Mouse (Mus musculus): Measurements from ENCODE around the gene Agtrap.

Gene Agtrap

DNA sequence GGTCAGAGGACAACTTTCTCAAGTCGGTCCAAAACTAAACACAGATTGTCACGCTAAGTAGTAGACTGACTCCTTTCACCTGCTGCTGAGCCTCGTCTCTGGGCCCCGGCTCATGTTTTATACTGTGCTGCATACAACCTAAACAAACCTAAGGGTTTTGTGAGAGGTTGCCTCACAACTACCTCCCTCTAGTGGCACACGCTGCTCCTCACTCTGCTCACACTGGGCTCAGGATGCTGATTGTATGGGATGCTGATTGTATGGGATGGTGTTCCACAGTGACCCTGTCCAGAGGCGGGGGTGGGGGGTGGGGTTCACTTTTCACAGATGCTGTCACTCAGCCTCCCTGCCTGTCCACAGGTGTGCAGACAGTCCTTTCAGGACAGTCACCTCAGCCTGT lies 8.6 kb downstream of the Agtrap start:
- DNase-seq (ENCODE audit: low spot score in 2 of 2), result no peak

DNA sequence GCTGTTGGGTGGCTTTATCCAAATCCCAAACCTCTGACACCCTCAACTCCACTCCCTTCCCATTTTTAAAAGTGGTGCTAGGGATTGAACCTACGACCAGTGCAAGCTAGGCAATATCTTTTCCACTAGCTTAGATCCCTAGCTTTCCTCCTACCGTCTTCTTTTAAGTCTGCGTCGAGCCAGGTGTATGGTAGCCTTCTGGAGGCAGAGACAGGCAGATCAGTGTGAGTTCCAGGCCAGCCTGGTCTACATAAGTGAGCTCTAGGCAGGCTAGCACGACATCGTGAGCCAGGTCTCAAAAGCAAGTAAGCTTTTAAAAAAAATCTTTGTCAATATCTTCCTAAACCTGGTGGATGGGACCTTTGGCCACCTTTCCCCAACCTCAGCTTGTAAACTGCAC lies 11.9 kb downstream of the Agtrap start:
- DNase-seq (ENCODE audit: low spot score in 2 of 2), result no peak

DNA sequence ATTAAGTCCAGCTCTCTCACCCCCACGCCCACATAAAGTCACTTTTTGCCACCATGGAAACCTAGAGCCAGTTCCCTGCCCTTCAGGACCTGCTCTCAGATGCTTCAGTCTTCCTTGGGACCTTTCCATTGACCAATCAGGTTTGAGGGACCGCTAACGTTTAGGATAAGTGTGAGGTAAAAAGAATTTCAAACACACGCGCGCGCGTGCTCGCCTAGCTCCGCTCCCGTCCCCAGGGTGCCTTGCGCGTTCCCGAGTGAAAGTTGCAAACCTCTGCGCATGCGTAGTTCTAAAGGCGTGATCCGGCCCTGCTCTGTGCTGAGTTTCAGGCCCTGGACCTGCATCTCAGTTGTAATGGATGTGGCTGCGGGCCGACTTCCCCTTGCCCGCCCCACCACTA lies 12.6 kb downstream of the Agtrap start:
- DNase-seq (ENCODE audit: low spot score in 2 of 2), result peak; percentile 58 to 79

DNA sequence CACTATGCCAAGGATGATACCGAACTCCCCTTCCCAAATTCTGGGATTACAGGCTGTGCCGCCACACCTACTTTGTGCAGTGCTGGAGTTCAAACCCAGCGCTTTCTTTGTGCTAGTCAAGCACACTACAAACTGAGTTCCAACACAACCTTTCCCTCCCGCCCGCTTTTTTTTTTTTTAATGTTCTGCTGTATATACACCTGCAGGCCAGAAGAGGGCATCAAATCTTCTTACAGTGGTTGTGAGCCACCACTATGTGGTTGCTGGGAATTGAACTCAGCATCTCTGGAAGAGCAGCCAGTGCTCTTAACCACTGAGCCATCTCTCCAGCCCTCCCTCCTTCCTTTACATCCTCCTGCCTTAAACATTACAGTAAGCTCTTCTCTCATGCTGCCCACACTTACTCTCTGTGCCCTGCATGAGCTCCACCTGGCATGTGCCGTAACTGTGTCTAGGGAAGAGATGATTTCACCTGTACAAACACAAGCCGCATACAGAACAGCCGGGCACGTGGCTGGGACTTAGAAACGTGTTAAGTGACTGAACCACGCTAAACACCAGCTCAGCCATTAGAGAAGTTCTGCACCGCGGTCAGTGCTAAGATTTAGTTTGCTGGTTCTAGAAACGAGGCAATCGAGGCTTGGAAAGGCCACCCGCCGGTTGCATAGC lies 13.2 kb downstream of the Agtrap start:
- DNase-seq (ENCODE audit: low spot score in 2 of 2), result no peak

DNA sequence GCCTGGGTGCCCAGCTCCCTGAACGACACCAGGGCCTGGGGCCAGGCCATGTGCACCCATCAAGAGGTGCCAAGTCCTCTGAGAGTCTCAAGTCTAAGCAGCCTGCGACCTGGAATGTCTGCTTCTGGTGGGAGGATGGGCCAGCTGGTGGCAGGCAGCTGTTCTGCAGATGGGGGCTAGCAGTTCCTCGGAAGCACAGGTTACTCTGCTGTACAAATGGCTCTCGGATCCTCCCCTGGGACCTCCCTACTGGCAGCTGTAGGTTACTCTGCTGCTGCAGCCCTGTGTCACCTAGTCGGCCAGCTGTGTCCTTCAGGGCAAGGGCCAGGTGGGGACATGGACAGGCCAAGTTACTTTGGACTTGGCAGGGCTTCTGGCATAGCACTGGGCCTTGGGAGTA lies 16.3 kb downstream of the Agtrap start:
- DNase-seq (ENCODE audit: low spot score in 2 of 2), result no peak

DNA sequence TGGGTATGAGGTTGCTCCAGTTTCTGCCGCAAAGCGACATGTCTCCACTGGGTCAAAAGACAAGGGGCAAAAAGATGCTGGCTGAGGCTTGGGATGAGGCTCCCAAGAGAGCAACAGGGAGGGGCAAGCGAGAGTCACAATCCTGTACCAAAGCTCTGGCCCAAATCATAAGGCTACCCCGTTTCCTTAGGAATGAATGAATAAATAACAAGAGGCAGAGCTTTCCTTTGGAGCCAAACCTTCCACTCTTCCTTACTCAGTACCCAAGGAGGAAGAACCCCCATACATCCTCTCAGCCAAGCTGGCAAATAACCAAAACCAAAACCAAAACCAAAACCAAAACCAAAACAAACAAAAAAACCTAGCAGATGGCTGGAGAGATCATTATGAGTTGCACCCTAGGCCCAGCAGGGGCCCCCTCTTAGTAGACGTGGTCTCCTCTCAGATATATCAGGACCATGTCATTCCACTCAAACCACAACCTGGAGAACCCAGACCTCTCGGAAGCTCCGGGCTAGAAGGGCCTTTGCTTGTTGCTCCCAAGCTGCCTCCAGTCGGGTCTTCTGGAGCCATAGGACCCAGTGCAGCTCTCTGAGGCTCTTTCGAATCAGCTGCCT lies 18.1 kb downstream of the Agtrap start:
- DNase-seq (ENCODE audit: low spot score in 2 of 2), result no peak

DNA sequence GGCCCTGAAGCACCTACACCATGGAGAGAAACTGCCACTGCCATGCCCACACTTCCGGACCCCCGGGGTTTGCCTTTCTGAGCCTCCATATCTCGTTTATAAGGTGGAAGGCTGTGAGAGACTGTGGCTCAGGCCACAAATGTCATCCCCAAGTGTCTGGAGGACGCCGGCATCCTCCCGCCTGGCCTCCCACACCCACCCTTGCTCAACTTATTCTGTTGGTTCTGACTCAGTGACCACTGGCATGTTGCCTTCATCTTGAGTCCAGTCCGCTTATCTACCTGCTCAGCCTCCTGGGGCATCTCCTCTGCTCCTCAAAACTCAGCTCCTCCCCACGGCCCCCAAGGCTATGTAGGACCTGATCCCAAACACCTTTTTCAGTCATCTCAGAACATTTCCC lies 20.5 kb downstream of the Agtrap start:
- no peak for DNase-seq (ENCODE audit: low spot score in 2 of 2)

DNA sequence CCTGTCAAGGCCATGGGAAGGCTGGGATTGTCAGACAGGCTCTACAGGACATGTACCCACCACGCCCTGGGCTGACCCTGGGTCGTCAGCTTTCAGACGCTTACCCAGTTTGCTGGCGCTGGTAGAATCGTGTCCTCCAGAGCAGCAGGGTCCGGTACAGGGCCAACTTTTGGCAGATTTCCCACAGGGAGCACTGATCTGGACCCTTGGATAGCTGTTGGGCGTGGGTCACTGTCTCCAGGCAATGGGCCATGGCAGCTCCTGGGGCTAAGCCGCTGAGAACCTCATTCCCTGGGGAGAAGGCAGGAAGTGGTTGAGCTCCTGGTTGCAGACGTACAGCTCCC lies 21.5 kb downstream of the Agtrap start:
- DNase-seq (ENCODE audit: low spot score in 2 of 2), result no peak

DNA sequence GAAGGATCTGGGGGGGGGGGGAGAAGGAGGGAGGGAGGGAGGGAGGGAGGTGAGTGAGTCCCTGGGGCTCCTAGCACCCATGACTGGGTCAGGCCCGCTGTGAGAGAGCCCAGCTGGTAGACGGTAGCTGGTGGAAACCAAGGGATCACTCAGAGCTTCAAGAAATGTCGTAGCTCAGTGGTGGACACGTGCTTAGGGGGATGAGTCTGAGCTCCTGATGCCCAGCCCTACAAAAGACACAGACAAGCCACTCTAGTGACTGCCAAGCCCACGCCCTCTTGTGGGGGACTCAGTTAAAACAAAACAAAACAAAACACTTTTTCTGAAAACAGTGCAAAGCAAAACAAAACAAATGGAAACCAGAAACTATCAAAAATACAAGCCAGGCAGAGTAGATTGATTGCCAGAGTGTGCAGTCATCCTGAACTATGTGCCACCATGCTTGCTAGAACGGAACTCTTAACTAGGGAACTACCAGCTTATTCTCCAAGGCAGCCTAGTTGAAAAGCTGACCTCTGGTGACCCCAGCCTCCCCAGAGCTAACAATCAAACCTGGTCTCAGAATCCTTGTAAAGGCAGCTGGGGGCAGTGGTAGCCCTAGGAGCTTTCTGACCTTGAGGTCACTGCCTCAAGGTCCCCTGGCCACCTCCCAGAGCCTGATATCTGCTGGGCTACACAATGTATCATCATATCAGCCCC lies 22.0 kb downstream of the Agtrap start:
- no peak for DNase-seq (ENCODE audit: low spot score in 2 of 2)

DNA sequence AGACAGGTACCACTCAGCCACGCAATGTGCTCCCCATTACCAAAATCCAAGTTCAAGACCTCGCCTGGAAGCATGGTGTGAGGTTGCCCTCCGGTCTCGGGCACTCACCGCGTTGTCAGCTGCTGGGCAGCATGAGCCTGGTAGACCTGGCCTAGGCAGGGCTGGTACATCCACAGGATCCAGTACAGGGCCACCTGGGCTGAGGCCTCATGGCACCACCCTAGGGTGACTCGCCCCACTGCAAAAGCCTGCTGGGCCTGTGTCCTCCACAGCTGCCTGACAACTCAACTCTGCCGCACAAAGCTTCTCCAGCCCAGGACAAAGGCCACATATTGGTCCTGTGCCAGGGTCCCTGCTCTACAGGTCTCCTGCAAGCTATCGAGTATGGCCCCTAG lies 26.7 kb downstream of the Agtrap start:
- no peak for DNase-seq (ENCODE audit: low spot score in 2 of 2)

DNA sequence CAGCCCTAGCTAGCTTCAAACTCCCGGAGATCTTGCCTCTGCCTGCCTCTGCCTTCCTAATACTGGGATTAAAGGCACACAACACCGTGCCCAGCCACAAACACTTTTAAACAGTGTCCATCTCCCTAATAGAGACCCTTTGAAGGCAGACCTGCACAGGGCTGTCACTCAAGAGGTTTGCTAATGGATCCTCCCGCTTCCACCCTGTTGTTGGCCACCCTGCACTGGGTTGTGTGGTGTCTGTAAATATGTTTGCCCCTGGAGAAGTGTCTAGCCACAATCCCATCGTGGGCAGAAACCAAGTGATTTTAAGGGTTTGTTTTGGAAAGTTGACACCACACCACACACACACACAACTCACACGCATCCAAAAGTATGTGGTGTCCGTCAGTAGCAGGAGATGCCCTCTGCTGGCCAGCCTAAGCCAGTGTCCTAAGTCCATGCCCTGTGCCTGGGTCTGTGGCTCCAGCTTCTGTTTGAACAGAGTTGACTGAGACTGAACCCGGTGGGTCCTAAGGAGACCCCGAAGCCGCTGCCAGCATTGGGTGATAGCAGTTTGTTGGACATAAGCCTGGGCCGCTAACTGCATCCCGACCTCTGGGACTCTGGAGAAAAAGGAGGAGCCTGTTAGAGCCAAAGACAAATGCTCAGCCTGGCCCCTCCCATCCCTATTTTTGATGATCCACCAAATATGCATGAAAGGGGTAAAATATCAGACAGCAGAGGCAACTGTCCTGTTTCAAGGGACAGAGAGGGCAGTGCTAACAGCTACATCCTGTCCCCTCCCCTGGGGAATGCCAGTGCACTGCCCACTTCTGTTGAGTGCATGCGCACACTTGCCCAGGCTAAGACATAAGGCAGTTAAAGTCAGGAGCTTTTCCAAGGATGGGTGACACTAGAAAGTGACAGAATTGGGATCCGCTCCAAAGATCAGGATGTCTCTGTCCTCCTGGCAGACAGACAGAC lies 27.4 kb downstream of the Agtrap start:
- DNase-seq (ENCODE audit: low spot score in 2 of 2), result no peak

DNA sequence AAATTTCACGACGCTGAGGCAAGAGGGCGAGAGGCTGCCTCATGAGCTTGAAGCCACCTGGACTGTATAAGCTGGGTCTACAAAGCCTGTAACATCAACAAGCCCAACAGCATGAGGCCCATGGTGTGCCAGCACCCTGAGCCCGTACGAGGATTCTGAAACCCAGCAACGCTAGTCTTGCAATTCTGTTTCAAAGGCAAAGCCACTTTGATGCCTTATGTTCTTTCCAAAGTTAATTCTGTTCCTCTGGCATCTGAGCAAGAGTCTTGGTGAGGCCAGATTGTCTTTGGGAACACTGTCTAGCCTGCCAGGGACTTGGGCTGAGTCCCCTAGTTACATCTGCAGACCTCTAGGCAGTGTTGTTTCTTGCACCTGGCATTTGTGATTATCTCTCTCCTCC lies 28.8 kb downstream of the Agtrap start:
- DNase-seq (ENCODE audit: low spot score in 2 of 2), result no peak

DNA sequence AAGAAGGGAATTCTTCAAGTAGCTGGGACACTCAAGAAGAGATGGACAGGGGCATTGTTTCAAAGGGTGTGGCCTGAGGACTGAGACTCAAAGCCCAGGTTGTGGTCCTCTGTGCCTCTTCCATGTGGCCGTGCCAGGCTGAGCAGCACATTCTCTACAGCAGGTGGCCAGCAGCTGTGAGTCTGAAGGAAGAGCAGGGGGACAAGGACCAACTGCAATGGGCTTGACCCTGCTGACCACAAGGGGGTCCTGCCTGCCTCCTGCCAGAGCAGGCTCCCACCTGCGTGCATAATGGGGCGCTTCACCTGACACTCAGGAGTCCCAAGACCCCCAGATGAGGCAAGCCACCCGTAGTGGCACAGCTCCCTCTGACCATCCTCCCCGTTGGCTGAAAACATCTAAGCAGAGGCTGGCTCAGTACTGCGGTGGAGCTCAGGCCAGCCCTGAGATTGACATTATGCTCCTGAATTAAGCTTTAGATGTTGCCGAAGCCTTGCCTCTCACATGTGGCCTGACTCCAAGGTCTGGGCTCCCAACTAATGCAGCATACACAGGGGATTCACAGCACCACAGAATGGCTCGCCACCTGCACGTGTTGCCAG lies 29.5 kb downstream of the Agtrap start:
- DNase-seq (ENCODE audit: low spot score in 2 of 2), result no peak

DNA sequence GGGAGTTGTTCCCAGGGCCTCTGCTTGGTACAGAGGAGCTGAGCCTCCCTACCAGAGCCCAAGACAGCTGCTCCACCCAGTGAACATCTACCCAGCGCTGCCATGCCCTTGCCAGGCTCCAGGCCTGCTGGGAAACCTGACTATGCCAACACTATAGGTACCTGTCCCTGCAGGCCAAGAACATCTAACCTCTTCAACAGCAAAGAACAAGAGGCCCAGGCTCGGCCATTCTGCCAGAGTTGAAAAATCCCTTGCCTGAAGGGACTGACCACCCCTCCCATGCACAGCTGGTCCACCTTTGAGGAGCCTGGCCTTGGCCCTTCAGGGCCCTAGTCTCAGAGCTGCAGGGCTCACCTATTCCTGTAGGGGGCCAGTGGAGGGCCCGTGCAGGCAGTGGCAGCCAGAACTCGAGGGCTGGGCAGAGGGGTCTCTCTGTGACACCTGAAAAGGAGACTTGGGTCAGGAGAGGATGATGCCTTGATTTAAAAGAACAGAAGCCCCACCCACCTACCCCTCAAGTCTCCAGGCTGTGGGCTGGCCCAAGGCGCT lies 30.1 kb downstream of the Agtrap start:
- no peak for DNase-seq (ENCODE audit: low spot score in 2 of 2)

DNA sequence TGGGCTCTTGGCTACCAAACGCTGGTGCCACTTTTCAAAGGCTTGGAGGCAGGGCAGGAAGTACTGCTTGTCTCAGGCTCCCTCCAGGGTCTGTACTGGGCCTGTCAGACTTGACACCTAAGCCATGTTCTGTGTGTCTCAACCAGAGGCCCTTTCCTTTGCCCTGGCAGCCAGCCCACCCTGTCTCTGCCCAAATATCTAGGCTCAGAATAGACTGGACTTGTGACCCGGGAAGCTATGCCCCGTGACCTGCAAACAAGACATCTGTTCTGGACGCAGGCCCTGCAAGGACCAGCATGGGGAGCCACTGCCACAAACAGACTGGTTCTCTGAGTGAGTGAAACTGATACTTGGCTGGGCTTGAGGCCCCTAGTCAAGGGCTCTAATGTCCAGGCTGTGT lies 31.0 kb downstream of the Agtrap start:
- DNase-seq (ENCODE audit: low spot score in 2 of 2), result no peak

DNA sequence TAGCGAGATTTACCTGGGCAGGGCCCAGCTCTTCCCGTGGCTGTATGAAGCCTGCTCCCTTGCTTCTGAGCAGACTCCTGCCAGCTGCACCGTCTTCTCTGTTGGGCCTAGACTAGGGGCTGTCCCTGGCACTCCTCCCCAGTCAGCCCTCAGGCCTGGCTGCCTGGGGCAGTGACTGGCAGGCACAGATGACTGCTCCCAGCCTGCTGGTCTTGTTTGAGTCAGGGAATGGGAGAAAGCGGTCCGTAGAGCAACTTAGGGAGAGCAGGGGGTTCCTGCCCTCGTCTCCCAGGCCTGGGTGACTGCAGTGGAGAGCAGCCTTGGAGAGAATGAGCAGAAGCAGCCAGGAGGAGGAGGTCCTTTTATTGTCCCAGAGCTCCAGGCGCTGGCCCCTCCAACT lies 31.6 kb downstream of the Agtrap start:
- no peak for DNase-seq (ENCODE audit: low spot score in 2 of 2)

DNA sequence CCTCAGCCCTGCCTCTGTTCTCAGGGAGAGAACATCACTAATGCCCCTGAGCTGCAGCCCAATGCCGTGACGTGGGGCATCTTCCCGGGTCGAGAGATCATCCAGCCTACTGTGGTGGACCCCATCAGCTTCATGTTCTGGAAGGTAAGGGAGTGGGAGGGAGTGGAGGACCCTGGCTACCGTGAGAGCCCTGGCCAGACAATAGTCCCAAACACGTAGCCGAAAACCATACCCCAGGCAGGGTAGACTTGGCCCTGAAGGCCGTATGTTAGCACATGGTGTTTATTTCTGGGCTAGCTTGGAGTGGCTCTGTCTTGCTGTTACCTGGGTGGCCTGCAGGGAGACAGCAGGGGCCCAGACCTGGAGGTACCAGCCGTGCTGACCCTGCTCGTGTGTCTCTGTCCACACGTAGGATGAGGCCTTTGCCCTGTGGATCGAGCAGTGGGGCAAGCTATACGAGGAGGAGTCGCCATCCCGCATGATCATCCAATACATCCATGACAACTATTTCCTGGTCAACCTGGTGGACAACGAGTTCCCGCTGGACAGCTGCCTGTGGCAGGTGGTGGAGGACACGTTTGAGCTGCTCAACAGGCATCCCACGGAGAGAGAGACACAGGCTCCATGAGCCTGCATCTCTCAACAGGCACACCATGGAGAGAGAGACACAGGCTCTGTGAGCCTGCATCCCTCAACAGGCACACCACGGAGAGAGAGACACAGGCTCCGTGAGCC lies 32.7 kb downstream of the Agtrap start:
- DNase-seq (ENCODE audit: low spot score in 2 of 2), result no peak

DNA sequence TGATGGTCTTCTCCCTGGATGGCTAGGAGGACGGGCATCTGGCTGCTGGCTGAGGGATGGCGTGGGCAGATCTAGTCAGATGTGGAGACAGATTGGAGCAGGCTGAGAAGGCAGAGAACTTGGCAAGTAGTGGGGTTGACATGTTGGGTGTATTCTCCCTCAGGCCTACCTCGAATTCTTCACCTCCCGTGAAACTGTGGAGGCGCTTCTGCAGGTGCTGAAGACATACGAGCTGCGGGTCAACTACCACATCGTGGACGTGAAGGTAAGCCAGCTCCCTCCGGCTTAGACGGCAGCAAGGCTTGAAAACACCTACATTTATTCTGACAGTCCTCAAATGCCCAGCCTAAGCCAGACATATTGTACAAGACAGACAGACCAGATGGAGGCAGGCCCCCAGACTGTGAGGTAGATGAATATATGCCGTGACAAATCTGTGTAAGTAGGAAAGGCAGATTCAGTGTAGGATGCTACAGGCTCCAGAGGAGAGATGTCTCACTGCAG lies 34.4 kb downstream of the Agtrap start:
- DNase-seq (ENCODE audit: low spot score in 2 of 2), result no peak

DNA sequence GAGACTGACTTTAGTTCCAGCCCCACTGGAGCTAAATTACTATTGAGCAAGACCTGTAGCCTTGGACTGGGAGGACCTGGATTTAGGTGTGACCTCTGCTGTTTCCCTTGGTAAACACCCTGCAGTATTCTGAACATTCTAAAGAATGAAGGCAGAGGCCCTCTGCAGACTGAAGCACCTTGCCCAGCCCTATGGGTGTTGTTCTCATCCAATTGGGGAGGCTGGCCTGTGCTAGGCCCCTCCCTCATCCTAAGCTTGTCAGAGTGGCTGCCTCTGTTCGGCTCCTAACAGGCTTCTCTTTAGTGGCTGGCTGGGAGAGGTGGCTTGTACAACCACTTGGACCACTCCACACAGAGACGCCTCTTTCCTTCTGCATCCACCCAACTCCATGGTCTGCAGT lies 34.9 kb downstream of the Agtrap start:
- DNase-seq (ENCODE audit: low spot score in 2 of 2), result no peak

DNA sequence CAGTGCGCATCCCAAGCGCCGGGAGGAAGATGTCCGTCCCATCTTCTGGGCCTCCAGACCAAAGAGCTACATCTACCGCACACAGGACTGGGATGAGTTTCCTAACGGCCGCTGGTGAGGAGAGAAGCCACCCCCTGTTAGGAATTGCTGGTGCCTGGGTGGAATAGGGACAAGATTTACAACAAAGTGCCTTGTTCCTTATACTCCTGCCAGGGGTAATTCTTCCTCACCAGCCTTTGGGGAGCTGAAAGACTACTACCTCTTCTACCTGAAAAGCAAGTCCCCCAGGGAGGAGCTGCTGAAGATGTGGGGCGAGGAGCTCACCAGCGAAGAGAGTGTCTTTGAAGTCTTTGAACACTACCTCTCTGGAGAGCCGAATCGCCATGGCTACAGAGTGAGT lies 35.9 kb downstream of the Agtrap start:
- no peak for DNase-seq (ENCODE audit: low spot score in 2 of 2)
